Mouse (Mus musculus): ENCODE measurements around the gene Gm1673. TPM values are rescaled to one million over a fixed set of nuclear protein-coding genes. Genes with fewer than 3 reads are reported as not detected.
"Not testable (repeated sequence)": the region's sequence is repeated elsewhere in the genome, so short reads cannot be mapped to it uniquely, and the experiment has no call there.

The Gm1673 gene
- polyA plus RNA-seq, 1 experiment from 2014 or later: 66.7 TPM

- ATAC-seq (ENCODE audit: insufficient number of reproducible peaks, insufficient read depth, low FRiP score, low read depth); H3K4me1 ChIP-seq (ENCODE audit: control insufficient read depth in 2 of 2, insufficient read depth in 2 of 2, low read length in 2 of 2); H3K9ac ChIP-seq (ENCODE audit: low read length); H3K4me2 ChIP-seq (ENCODE audit: low read length); H3K27ac ChIP-seq (replicated peaks in 1 of 2; ENCODE audit: control insufficient read depth in 1 of 2, insufficient read depth in 1 of 2, low read depth in 2 of 2, low read length in 2 of 2); H3K4me3 ChIP-seq (ENCODE audit: control insufficient read depth in 1 of 2, insufficient read depth in 1 of 2, low read depth in 1 of 2, low read length in 2 of 2); H3K36me3 ChIP-seq (ENCODE audit: control insufficient read depth, insufficient read depth, low read length); H3K27me3 ChIP-seq (ENCODE audit: control insufficient read depth, insufficient read depth, low read length): not testable (repeated sequence)
- 87% methylated on average over 16 of the region's 16 CpGs for WGBS
- peaks cover 18% of the 10 kb centered on the region for H3K9me3 ChIP-seq (ENCODE audit: control insufficient read depth, low read length)
Measured at GRCm38 (mm10) chr5:33947035-33947434, 36.2 kb upstream of the Gm1673 start.

- no peak overlapping the region for H3K4me2 ChIP-seq (ENCODE audit: low read length)
- WGBS: 86% methylated on average over 4 of the region's 4 CpGs
- no peaks in the 10 kb centered on the region for H3K27me3 ChIP-seq (ENCODE audit: control insufficient read depth, insufficient read depth, low read length)
- ATAC-seq (ENCODE audit: insufficient number of reproducible peaks, insufficient read depth, low FRiP score, low read depth): no peak
- no peak overlapping the region for H3K4me3 ChIP-seq (ENCODE audit: control insufficient read depth in 1 of 2, insufficient read depth in 1 of 2, low read depth in 1 of 2, low read length in 2 of 2)
- H3K4me1 ChIP-seq (ENCODE audit: control insufficient read depth in 2 of 2, insufficient read depth in 2 of 2, low read length in 2 of 2): no peaks in the 10 kb centered on the region
- no peak overlapping the region for H3K9ac ChIP-seq (ENCODE audit: low read length)
- H3K9me3 ChIP-seq (ENCODE audit: control insufficient read depth, low read length): peaks cover 18% of the 10 kb centered on the region
- no peaks in the 10 kb centered on the region for H3K36me3 ChIP-seq (ENCODE audit: control insufficient read depth, insufficient read depth, low read length)
- H3K27ac ChIP-seq (replicated peaks in 1 of 2; ENCODE audit: control insufficient read depth in 1 of 2, insufficient read depth in 1 of 2, low read depth in 2 of 2, low read length in 2 of 2): no peak overlapping the region
Measured at GRCm38 (mm10) chr5:33948314-33948713, 34.9 kb upstream of the Gm1673 start.

- no peaks in the 10 kb centered on the region for H3K4me1 ChIP-seq (ENCODE audit: control insufficient read depth in 2 of 2, insufficient read depth in 2 of 2, low read length in 2 of 2)
- no peaks in the 10 kb centered on the region for H3K36me3 ChIP-seq (ENCODE audit: control insufficient read depth, insufficient read depth, low read length)
- H3K9me3 ChIP-seq (ENCODE audit: control insufficient read depth, low read length): peaks cover 18% of the 10 kb centered on the region
- H3K27ac ChIP-seq (replicated peaks in 1 of 2; ENCODE audit: control insufficient read depth in 1 of 2, insufficient read depth in 1 of 2, low read depth in 2 of 2, low read length in 2 of 2): no peak overlapping the region
- no peak overlapping the region for H3K4me2 ChIP-seq (ENCODE audit: low read length)
- H3K9ac ChIP-seq (ENCODE audit: low read length): no peak overlapping the region
- no peak for ATAC-seq (ENCODE audit: insufficient number of reproducible peaks, insufficient read depth, low FRiP score, low read depth)
- no peak overlapping the region for H3K4me3 ChIP-seq (ENCODE audit: control insufficient read depth in 1 of 2, insufficient read depth in 1 of 2, low read depth in 1 of 2, low read length in 2 of 2)
- H3K27me3 ChIP-seq (ENCODE audit: control insufficient read depth, insufficient read depth, low read length): no peaks in the 10 kb centered on the region
- WGBS: 80% methylated on average over 17 of the region's 17 CpGs
Measured at GRCm38 (mm10) chr5:33953471-33954185, 29.6 kb upstream of the Gm1673 start.

- no peak overlapping the region for H3K4me3 ChIP-seq (ENCODE audit: control insufficient read depth in 1 of 2, insufficient read depth in 1 of 2, low read depth in 1 of 2, low read length in 2 of 2)
- peaks cover 18% of the 10 kb centered on the region for H3K9me3 ChIP-seq (ENCODE audit: control insufficient read depth, low read length)
- 40% methylated on average over 10 of the region's 10 CpGs for WGBS
- H3K9ac ChIP-seq (ENCODE audit: low read length): no peak overlapping the region
- no peaks in the 10 kb centered on the region for H3K36me3 ChIP-seq (ENCODE audit: control insufficient read depth, insufficient read depth, low read length)
- no peaks in the 10 kb centered on the region for H3K27me3 ChIP-seq (ENCODE audit: control insufficient read depth, insufficient read depth, low read length)
- ATAC-seq (ENCODE audit: insufficient number of reproducible peaks, insufficient read depth, low FRiP score, low read depth): no peak
- no peaks in the 10 kb centered on the region for H3K4me1 ChIP-seq (ENCODE audit: control insufficient read depth in 2 of 2, insufficient read depth in 2 of 2, low read length in 2 of 2)
- no peak overlapping the region for H3K27ac ChIP-seq (replicated peaks in 1 of 2; ENCODE audit: control insufficient read depth in 1 of 2, insufficient read depth in 1 of 2, low read depth in 2 of 2, low read length in 2 of 2)
- peak overlapping the region; percentile 29; the same call in 1 of the 2 replicates for H3K4me2 ChIP-seq (ENCODE audit: low read length)
Measured at GRCm38 (mm10) chr5:33954354-33954753, 28.9 kb upstream of the Gm1673 start.

GRCm38 (mm10) chr5:33955868-33956267 is 27.4 kb upstream of the Gm1673 start:
- H3K4me3 ChIP-seq (ENCODE audit: control insufficient read depth in 1 of 2, insufficient read depth in 1 of 2, low read depth in 1 of 2, low read length in 2 of 2): no peak overlapping the region
- 85% methylated on average over 4 of the region's 4 CpGs for WGBS
- no peak for ATAC-seq (ENCODE audit: insufficient number of reproducible peaks, insufficient read depth, low FRiP score, low read depth)
- H3K9me3 ChIP-seq (ENCODE audit: control insufficient read depth, low read length): peaks cover 18% of the 10 kb centered on the region
- H3K4me1 ChIP-seq (ENCODE audit: control insufficient read depth in 2 of 2, insufficient read depth in 2 of 2, low read length in 2 of 2): no peaks in the 10 kb centered on the region
- no peak overlapping the region for H3K9ac ChIP-seq (ENCODE audit: low read length)
- H3K36me3 ChIP-seq (ENCODE audit: control insufficient read depth, insufficient read depth, low read length): no peaks in the 10 kb centered on the region
- no peaks in the 10 kb centered on the region for H3K27me3 ChIP-seq (ENCODE audit: control insufficient read depth, insufficient read depth, low read length)
- H3K4me2 ChIP-seq (ENCODE audit: low read length): no peak overlapping the region
- H3K27ac ChIP-seq (replicated peaks in 1 of 2; ENCODE audit: control insufficient read depth in 1 of 2, insufficient read depth in 1 of 2, low read depth in 2 of 2, low read length in 2 of 2): no peak overlapping the region

GRCm38 (mm10) chr5:33959382-33959781 is 23.9 kb upstream of the Gm1673 start:
- H3K27me3 ChIP-seq (ENCODE audit: control insufficient read depth, insufficient read depth, low read length): no peaks in the 10 kb centered on the region
- no peak overlapping the region for H3K9ac ChIP-seq (ENCODE audit: low read length)
- H3K27ac ChIP-seq (replicated peaks in 1 of 2; ENCODE audit: control insufficient read depth in 1 of 2, insufficient read depth in 1 of 2, low read depth in 2 of 2, low read length in 2 of 2): peak overlapping the region; percentile 5 to 61; a peak in 2 of 4 replicates
- peaks cover 0 to 2% of the 10 kb centered on the region in 2 experiments; a peak in 1 of 4 replicates for H3K4me1 ChIP-seq (ENCODE audit: control insufficient read depth in 2 of 2, insufficient read depth in 2 of 2, low read length in 2 of 2)
- H3K9me3 ChIP-seq (ENCODE audit: control insufficient read depth, low read length): peaks cover 7% of the 10 kb centered on the region
- H3K4me2 ChIP-seq (ENCODE audit: low read length): no peak overlapping the region
- peak; percentile 82 for ATAC-seq (ENCODE audit: insufficient number of reproducible peaks, insufficient read depth, low FRiP score, low read depth)
- no peaks in the 10 kb centered on the region for H3K36me3 ChIP-seq (ENCODE audit: control insufficient read depth, insufficient read depth, low read length)
- 51% methylated on average over 4 of the region's 4 CpGs for WGBS
- H3K4me3 ChIP-seq (ENCODE audit: control insufficient read depth in 1 of 2, insufficient read depth in 1 of 2, low read depth in 1 of 2, low read length in 2 of 2): no peak overlapping the region

GRCm38 (mm10) chr5:33974736-33975135 is 8.5 kb upstream of the Gm1673 start:
- H3K4me3 ChIP-seq (ENCODE audit: control insufficient read depth in 1 of 2, insufficient read depth in 1 of 2, low read depth in 1 of 2, low read length in 2 of 2): no peak overlapping the region
- H3K9ac ChIP-seq (ENCODE audit: low read length): no peak overlapping the region
- ATAC-seq (ENCODE audit: insufficient number of reproducible peaks, insufficient read depth, low FRiP score, low read depth): no peak
- H3K27me3 ChIP-seq (ENCODE audit: control insufficient read depth, insufficient read depth, low read length): no peaks in the 10 kb centered on the region
- H3K27ac ChIP-seq (replicated peaks in 1 of 2; ENCODE audit: control insufficient read depth in 1 of 2, insufficient read depth in 1 of 2, low read depth in 2 of 2, low read length in 2 of 2): no peak overlapping the region
- no peak overlapping the region for H3K4me2 ChIP-seq (ENCODE audit: low read length)
- 55% methylated on average over 2 of the region's 2 CpGs for WGBS
- H3K36me3 ChIP-seq (ENCODE audit: control insufficient read depth, insufficient read depth, low read length): no peaks in the 10 kb centered on the region
- no peaks in the 10 kb centered on the region for H3K4me1 ChIP-seq (ENCODE audit: control insufficient read depth in 2 of 2, insufficient read depth in 2 of 2, low read length in 2 of 2)
- no peaks in the 10 kb centered on the region for H3K9me3 ChIP-seq (ENCODE audit: control insufficient read depth, low read length)

- no peaks in the 10 kb centered on the region for H3K36me3 ChIP-seq (ENCODE audit: control insufficient read depth, insufficient read depth, low read length)
- no peak overlapping the region for H3K4me2 ChIP-seq (ENCODE audit: low read length)
- H3K27me3 ChIP-seq (ENCODE audit: control insufficient read depth, insufficient read depth, low read length): no peaks in the 10 kb centered on the region
- 29% methylated on average over 3 of the region's 3 CpGs for WGBS
- H3K4me1 ChIP-seq (ENCODE audit: control insufficient read depth in 2 of 2, insufficient read depth in 2 of 2, low read length in 2 of 2): no peaks in the 10 kb centered on the region
- no peak overlapping the region for H3K9ac ChIP-seq (ENCODE audit: low read length)
- H3K9me3 ChIP-seq (ENCODE audit: control insufficient read depth, low read length): no peaks in the 10 kb centered on the region
- no peak overlapping the region for H3K4me3 ChIP-seq (ENCODE audit: control insufficient read depth in 1 of 2, insufficient read depth in 1 of 2, low read depth in 1 of 2, low read length in 2 of 2)
- no peak overlapping the region for H3K27ac ChIP-seq (replicated peaks in 1 of 2; ENCODE audit: control insufficient read depth in 1 of 2, insufficient read depth in 1 of 2, low read depth in 2 of 2, low read length in 2 of 2)
- ATAC-seq (ENCODE audit: insufficient number of reproducible peaks, insufficient read depth, low FRiP score, low read depth): no peak
Measured at GRCm38 (mm10) chr5:33976267-33976666, 7.0 kb upstream of the Gm1673 start.

Measured in heart, embryonic 14.5 days (tissue).